Mouse (Mus musculus): ENCODE results near the gene Myo1b.

- no peak for TF ChIP-seq POLR2A (IDR thresholded peaks at IDR 0.05; ENCODE audit: low read depth, low read length)
- no peak for TF ChIP-seq CTCF (IDR thresholded peaks at IDR 0.05; ENCODE audit: extremely low read depth, insufficient read length, insufficient replicate concordance, low read depth, low read length)
Measured at GRCm38 (mm10) chr1:51938357-51938756, 22.5 kb upstream of the Myo1b start.
